Mouse (Mus musculus): ENCODE results near the gene Gp1ba. TPM values are rescaled to one million over a fixed set of nuclear protein-coding genes. Genes with fewer than 3 reads are reported as not detected.

Gene Gp1ba
- polyA plus RNA-seq, 1 experiment from 2014 or later: 0.22 TPM

DNA sequence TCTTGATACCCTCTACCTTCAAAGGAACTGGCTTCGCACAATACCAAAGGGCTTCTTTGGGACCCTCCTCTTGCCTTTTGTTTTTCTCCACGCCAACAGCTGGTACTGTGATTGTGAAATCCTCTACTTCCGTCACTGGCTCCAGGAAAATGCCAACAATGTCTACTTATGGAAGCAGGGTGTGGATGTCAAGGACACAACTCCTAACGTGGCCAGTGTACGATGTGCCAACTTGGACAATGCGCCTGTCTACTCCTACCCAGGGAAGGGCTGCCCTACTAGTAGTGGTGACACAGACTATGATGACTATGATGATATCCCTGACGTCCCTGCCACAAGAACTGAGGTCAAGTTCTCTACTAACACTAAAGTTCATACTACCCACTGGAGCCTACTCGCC, 1.1 kb downstream of the Gp1ba start:
- Histone ChIP-seq H3K9me3 (replicated peaks; ENCODE audit: control insufficient read depth, low read length) (no peaks in the 10 kb centered on the region), H3K36me3 (ENCODE audit: control insufficient read depth, insufficient read depth, low read length) (peaks cover 15% of the 10 kb centered on the region), H3K4me2 (ENCODE audit: low read length) (no peak overlapping the region), H3K27ac (ENCODE audit: low read depth, low read length) (no peak overlapping the region), H3K4me3 (ENCODE audit: low read depth, low read length) (no peak overlapping the region), H3K27me3 (replicated peaks; ENCODE audit: control insufficient read depth, insufficient read depth, low read length) (no peaks in the 10 kb centered on the region), H3K9ac (ENCODE audit: low read length) (no peak overlapping the region), H3K4me1 (ENCODE audit: control insufficient read depth, insufficient read depth, low read length) (no peaks in the 10 kb centered on the region)
- DNase-seq (ENCODE audit: low spot score) (no peak), ATAC-seq (no peak)
- 88% methylated on average over 8 of the region's 8 CpGs for WGBS

DNA sequence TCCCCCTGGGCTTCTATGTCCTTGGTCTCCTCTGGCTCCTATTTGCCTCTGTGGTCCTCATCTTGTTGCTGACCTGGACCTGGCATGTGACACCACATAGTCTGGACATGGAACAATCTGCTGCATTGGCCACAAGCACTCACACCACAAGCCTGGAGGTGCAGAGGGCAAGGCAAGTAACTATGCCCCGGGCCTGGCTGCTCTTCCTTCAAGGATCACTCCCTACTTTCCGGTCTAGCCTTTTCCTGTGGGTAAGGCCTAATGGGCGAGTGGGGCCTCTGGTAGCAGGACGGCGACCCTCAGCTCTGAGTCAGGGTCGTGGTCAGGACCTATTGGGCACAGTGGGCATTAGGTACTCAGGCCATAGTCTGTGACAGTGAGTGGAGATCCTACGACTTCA, 2.3 kb downstream of the Gp1ba start:
- Histone ChIP-seq H3K9ac (ENCODE audit: low read length) (no peak overlapping the region), H3K27me3 (replicated peaks; ENCODE audit: control insufficient read depth, insufficient read depth, low read length) (no peaks in the 10 kb centered on the region), H3K4me3 (ENCODE audit: low read depth, low read length) (no peak overlapping the region), H3K36me3 (ENCODE audit: control insufficient read depth, insufficient read depth, low read length) (peaks cover 21% of the 10 kb centered on the region), H3K27ac (ENCODE audit: low read depth, low read length) (no peak overlapping the region), H3K9me3 (replicated peaks; ENCODE audit: control insufficient read depth, low read length) (no peaks in the 10 kb centered on the region), H3K4me2 (ENCODE audit: low read length) (no peak overlapping the region), H3K4me1 (ENCODE audit: control insufficient read depth, insufficient read depth, low read length) (peaks cover 7% of the 10 kb centered on the region)
- 90% methylated on average over 7 of the region's 7 CpGs for WGBS
- no peak for DNase-seq (ENCODE audit: low spot score)
- no peak for ATAC-seq

DNA sequence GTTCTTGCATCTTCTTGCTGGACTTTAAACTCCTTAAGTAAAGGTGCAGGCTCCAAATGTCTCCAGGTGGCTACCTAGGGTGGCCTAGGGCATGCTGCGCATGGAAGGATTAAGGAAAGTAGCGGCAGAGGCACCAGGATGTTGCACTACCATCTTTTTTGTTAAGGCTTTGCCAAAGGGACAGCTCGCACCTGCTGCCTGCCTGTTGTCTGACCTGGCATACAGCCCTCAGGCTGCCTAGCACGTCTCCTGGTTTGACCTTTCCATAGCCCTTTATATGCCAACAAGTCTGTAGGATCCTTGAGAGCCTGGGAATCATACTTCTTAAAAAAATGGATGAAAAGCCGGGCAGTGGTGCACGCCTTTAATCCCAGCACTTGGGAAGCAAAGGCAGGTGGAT, 4.1 kb downstream of the Gp1ba start:
- Histone ChIP-seq H3K27me3 (replicated peaks; ENCODE audit: control insufficient read depth, insufficient read depth, low read length) (no peaks in the 10 kb centered on the region), H3K4me1 (ENCODE audit: control insufficient read depth, insufficient read depth, low read length) (peaks cover 12% of the 10 kb centered on the region), H3K9me3 (replicated peaks; ENCODE audit: control insufficient read depth, low read length) (no peaks in the 10 kb centered on the region), H3K27ac (ENCODE audit: low read depth, low read length) (no peak overlapping the region), H3K36me3 (ENCODE audit: control insufficient read depth, insufficient read depth, low read length) (peaks cover 21% of the 10 kb centered on the region), H3K9ac (ENCODE audit: low read length) (no peak overlapping the region), H3K4me2 (ENCODE audit: low read length) (no peak overlapping the region), H3K4me3 (ENCODE audit: low read depth, low read length) (no peak overlapping the region)
- 94% methylated on average over 6 of the region's 6 CpGs for WGBS
- ATAC-seq (no peak), DNase-seq (ENCODE audit: low spot score) (no peak)

DNA sequence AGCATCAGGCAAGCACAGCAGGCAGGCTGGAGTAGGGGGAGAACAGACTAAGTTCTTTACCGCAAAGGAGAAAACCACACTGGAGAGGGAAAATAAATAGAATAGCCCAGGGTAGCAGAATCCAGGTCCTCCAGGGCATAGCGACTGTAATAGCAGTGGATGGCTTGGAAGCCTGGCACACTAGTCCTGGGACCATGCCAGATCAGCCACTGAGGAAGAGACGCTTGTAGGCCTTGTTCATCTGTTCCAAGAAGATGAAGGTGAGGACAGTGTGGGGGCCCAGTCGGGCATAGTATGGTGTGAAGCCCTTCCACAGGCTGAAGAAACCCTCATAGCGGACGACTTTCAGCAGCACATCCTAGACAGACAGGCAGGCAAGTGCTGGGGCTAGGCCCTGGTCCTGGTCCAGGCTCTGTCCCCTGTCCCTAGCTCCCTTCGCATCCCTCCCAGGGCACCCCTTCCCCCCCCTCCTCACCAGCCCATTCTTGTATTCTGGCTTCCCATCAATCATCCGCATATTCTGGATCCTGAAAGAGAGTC, 5.7 kb downstream of the Gp1ba start:
- Histone ChIP-seq H3K9me3 (replicated peaks; ENCODE audit: control insufficient read depth, low read length) (no peaks in the 10 kb centered on the region), H3K9ac (ENCODE audit: low read length) (no peak overlapping the region), H3K27me3 (replicated peaks; ENCODE audit: control insufficient read depth, insufficient read depth, low read length) (no peaks in the 10 kb centered on the region), H3K4me1 (ENCODE audit: control insufficient read depth, insufficient read depth, low read length) (peaks cover 21% of the 10 kb centered on the region), H3K4me2 (ENCODE audit: low read length) (no peak overlapping the region), H3K4me3 (ENCODE audit: low read depth, low read length) (no peak overlapping the region), H3K27ac (ENCODE audit: low read depth, low read length) (no peak overlapping the region), H3K36me3 (ENCODE audit: control insufficient read depth, insufficient read depth, low read length) (peaks cover 36% of the 10 kb centered on the region)
- DNase-seq (ENCODE audit: low spot score) (no peak), ATAC-seq (no peak)
- WGBS: 94% methylated on average over 8 of the region's 8 CpGs

DNA sequence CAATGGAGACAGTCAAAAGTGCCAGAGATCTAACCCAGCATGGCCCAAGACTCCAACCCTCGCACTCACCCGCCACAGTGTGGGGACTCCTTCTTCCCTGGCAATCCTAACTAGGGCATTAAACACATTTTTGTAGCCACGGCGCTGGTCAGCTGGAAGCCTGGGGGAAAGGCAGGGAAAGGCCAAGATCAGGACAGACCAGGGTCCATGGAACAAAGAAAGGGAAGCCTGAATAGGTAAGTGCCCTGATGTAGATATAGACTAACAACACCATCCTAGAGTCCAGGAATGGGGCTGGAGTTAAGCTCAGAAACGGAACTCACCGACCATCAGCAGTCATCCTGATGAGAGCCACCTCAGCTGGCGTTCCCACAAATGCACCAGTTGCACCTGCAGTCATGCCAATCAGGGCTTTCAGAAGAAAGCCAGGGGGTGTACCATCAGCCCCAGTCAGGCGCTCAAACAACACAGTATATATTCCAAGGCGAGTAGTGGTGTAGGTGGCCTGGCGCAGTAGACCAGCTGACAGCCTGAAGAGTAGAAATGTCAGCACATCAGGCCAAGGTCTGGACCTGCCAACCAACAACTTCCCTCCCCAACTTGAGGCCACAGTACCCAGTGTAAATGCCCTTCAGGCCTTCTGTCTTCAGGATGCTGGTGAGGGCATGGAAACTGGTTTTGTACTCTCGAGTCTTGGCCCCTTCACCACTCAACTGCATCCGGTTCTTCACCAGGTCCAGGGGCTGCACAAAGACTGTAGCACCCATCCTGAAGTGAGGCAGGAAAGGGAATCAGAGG, 6.7 kb downstream of the Gp1ba start:
- Histone ChIP-seq H3K27ac (ENCODE audit: low read depth, low read length) (no peak overlapping the region), H3K9ac (ENCODE audit: low read length) (peak overlapping the region; percentile 88), H3K9me3 (replicated peaks; ENCODE audit: control insufficient read depth, low read length) (no peaks in the 10 kb centered on the region), H3K36me3 (ENCODE audit: control insufficient read depth, insufficient read depth, low read length) (peaks cover 46% of the 10 kb centered on the region), H3K4me3 (ENCODE audit: low read depth, low read length) (peak overlapping the region; percentile 61), H3K4me2 (ENCODE audit: low read length) (peak overlapping the region; percentile 86), H3K27me3 (replicated peaks; ENCODE audit: control insufficient read depth, insufficient read depth, low read length) (no peaks in the 10 kb centered on the region), H3K4me1 (ENCODE audit: control insufficient read depth, insufficient read depth, low read length) (peaks cover 21% of the 10 kb centered on the region)
- DNase-seq (ENCODE audit: low spot score) (no peak), ATAC-seq (no peak)
- 89% methylated on average over 12 of the region's 12 CpGs for WGBS

DNA sequence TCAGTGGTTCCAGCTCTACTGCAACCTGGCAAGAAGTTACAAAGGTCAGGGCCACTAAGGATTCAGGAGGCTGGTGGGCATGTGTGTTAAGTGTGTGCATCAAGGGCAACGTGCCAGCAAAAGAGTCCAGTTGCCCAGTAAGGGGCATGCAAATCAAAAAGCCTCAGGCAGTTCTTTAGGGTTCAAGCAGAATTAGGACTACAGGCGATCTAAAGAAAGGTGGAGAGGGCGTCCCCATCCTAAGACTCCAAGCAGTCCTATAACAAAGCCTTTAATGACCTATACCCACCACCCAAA, 7.3 kb downstream of the Gp1ba start:
- peaks cover 52% of the 10 kb centered on the region for H3K36me3 ChIP-seq (ENCODE audit: control insufficient read depth, insufficient read depth, low read length)

DNA sequence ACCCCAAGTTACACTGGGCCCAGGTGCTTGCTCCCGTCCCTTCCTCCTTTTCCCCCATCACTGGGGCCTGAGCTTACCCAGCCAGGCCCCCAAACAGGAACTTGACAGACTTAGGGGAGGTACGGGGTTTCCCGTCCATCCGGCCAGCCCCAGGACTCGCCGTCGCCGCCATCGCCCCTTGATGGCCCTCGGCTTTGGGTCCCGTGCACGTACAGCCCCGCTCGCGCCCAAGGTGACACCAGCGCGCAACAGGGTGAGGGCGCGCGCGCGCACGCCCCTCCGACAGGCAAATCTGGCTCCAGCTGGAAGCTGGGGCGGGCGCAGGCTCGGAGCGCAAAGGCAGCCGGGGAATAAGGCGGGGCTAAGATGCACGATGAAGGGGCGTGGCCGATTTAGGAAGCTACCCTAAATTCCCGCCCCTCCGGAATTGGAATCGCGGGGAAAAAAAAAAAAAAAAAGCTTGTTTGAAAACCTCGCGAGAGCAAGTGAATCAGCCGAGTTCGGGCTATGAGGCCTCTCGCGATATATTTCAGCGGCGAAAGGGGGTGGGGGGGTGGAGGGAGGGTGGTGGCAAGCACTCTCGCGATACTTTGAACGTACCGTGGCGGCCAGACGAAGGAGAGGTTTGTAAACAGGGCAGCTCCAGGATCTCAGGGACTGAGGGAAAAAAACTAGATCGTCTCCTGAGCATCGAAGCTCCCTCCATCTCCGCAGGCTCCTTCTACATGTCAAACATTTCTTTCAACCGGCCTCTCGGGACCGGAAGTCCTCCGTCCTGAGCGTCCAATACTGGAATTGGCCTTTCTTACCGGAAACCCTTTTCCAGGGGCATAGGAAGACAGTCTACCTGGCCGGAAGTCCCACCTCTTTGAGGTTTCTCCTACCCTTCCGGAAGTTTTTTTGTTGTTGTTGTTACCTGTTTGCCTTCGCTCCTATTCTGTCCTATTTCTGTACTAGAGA, 8.0 kb downstream of the Gp1ba start, which contains the start of the genes Rnf167 and Slc25a11:
Gene Rnf167, plus strand, starts transcription at position 545 of the 960 bp plus-strand sequence.
Gene Slc25a11, minus strand, starts transcription at position 789 of the 960 bp plus-strand sequence.
- Histone ChIP-seq H3K9me3 (replicated peaks; ENCODE audit: control insufficient read depth, low read length) (no peaks in the 10 kb centered on the region), H3K27me3 (replicated peaks; ENCODE audit: control insufficient read depth, insufficient read depth, low read length) (no peaks in the 10 kb centered on the region), H3K4me3 (ENCODE audit: low read depth, low read length) (peak within 1 kb of the TSS; percentile 61), H3K4me2 (ENCODE audit: low read length) (peak within 1 kb of the TSS; percentile 99), H3K4me1 (ENCODE audit: control insufficient read depth, insufficient read depth, low read length) (peaks cover 21% of the 10 kb centered on the region), H3K36me3 (ENCODE audit: control insufficient read depth, insufficient read depth, low read length) (peaks cover 59% of the 10 kb centered on the region), H3K9ac (ENCODE audit: low read length) (peak within 1 kb of the TSS; percentile 88), H3K27ac (ENCODE audit: low read depth, low read length) (peak within 1 kb of the TSS; percentile 90)
- DNase-seq (ENCODE audit: low spot score): peak; percentile 100
- WGBS: under 1% methylated on average over 63 of the region's 63 CpGs
- ATAC-seq: peak; percentile 92

More for the DNA sequence above, 7.3 kb downstream of the Gp1ba start:
- ATAC-seq: no peak
- H3K9ac ChIP-seq (ENCODE audit: low read length): peak overlapping the region; percentile 88
- peak overlapping the region; percentile 86 for H3K4me2 ChIP-seq (ENCODE audit: low read length)
- H3K27ac ChIP-seq (ENCODE audit: low read depth, low read length): peak overlapping the region; percentile 79
- no peaks in the 10 kb centered on the region for H3K27me3 ChIP-seq (replicated peaks; ENCODE audit: control insufficient read depth, insufficient read depth, low read length)
- DNase-seq (ENCODE audit: low spot score): no peak
- peak overlapping the region; percentile 61 for H3K4me3 ChIP-seq (ENCODE audit: low read depth, low read length)
- 18% methylated on average over 3 of the region's 3 CpGs for WGBS
- H3K4me1 ChIP-seq (ENCODE audit: control insufficient read depth, insufficient read depth, low read length): peaks cover 21% of the 10 kb centered on the region
- H3K9me3 ChIP-seq (replicated peaks; ENCODE audit: control insufficient read depth, low read length): no peaks in the 10 kb centered on the region

DNA sequence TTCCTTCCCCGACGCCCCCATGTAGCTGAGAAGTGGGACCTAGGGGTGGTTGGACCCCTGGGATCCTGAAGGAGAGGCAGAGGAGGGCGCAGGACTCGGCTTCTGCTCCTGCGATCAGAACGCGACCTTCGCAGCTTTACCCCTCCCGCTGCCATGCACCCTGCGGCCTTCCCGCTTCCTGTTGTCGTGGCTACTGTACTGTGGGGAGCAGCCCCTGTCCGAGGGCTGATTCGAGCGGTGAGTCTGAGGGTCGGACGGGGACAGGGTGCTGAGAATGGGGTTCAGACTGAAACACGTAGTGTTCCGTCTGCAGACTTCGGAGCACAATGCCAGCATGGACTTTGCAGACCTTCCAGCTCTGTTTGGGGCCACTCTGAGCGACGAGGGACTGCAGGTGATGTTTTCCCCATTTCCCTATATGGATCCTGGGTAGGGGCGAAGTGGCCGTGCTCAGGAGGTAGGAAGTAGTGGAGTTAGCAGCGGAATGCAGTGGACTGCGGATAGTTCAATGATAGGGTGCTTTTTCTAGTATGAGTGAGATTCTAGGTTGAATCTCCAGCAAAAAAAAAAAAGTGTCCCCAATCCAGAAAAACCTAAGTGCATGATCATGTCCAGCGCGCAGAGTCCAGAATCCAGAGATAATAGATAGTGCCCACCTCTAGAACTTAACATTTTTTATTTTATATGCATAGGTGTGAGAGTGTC, 8.9 kb downstream of the Gp1ba start:
- 5% methylated on average over 28 of the region's 28 CpGs for WGBS
- Histone ChIP-seq H3K4me3 (ENCODE audit: low read depth, low read length) (peak overlapping the region; percentile 61), H3K4me2 (ENCODE audit: low read length) (peak overlapping the region; percentile 99), H3K27me3 (replicated peaks; ENCODE audit: control insufficient read depth, insufficient read depth, low read length) (no peaks in the 10 kb centered on the region), H3K9ac (ENCODE audit: low read length) (peak overlapping the region; percentile 74), H3K4me1 (ENCODE audit: control insufficient read depth, insufficient read depth, low read length) (peaks cover 27% of the 10 kb centered on the region), H3K36me3 (ENCODE audit: control insufficient read depth, insufficient read depth, low read length) (peaks cover 63% of the 10 kb centered on the region), H3K27ac (ENCODE audit: low read depth, low read length) (peak overlapping the region; percentile 90), H3K9me3 (replicated peaks; ENCODE audit: control insufficient read depth, low read length) (no peaks in the 10 kb centered on the region)
- peak; percentile 11 for ATAC-seq
- no peak for DNase-seq (ENCODE audit: low spot score)
